Mouse (Mus musculus): ENCODE measurements around the gene Mast1. TPM values are rescaled to one million over a fixed set of nuclear protein-coding genes. Genes with fewer than 3 reads are reported as not detected.

Mast1 gene
- polyA plus RNA-seq, 1 experiment = not detected

- H3K36me3 ChIP-seq (ENCODE audit: control insufficient read depth, insufficient read depth) = no peaks in the 10 kb centered on the region
- H3K4me3 ChIP-seq = peak overlapping the region; percentile 42
- no peak overlapping the region for H3ac ChIP-seq (ENCODE audit: control insufficient read depth, insufficient read length)
- H3K79me2 ChIP-seq (ENCODE audit: control insufficient read depth, insufficient read depth) = no peaks in the 10 kb centered on the region
- H3K27me3 ChIP-seq (ENCODE audit: control insufficient read depth, insufficient read depth, insufficient read length) = no peaks in the 10 kb centered on the region
- no peak overlapping the region for H3K4me2 ChIP-seq (ENCODE audit: low read depth)
- TF ChIP-seq TCF3 (IDR thresholded peaks at IDR 0.05; ENCODE audit: insufficient read length, low read depth) (no peak), MYOD1 (IDR thresholded peaks at IDR 0.05; ENCODE audit: control insufficient read depth in 1 of 3, insufficient read length in 2 of 3, low read depth in 2 of 3) (no peak), POLR2AphosphoS2 (IDR thresholded peaks at IDR 0.05; ENCODE audit: insufficient read length, low read depth) (no peak), MYOG (IDR thresholded peaks at IDR 0.05; ENCODE audit: control insufficient read depth in 1 of 3, insufficient read depth in 1 of 3, insufficient read length in 2 of 3, low read depth in 2 of 3) (no peak), CEBPB (IDR thresholded peaks at IDR 0.05; ENCODE audit: insufficient read depth, poor library complexity, severe bottlenecking) (no peak), USF1 (IDR thresholded peaks at IDR 0.05; ENCODE audit: low read depth) (no peak), SRF (IDR thresholded peaks at IDR 0.05; ENCODE audit: control insufficient read depth, insufficient read length, low read depth) (no peak), TCF12 (IDR thresholded peaks at IDR 0.05; ENCODE audit: insufficient read depth, poor library complexity, severe bottlenecking) (no peak), MAX (IDR thresholded peaks at IDR 0.05; ENCODE audit: low read depth) (no peak), E2F4 (IDR thresholded peaks at IDR 0.05; ENCODE audit: insufficient read depth) (no peak), POLR2A (IDR thresholded peaks at IDR 0.05; ENCODE audit: insufficient read length, low read depth) (no peak), REST (IDR thresholded peaks at IDR 0.05; ENCODE audit: insufficient read depth, insufficient read length) (no peak)
Measured at GRCm38 (mm10) chr8:84907493-84907892, 29.7 kb downstream of the Mast1 start.

- no peak overlapping the region for H3K4me3 ChIP-seq
- TF ChIP-seq REST (IDR thresholded peaks at IDR 0.05; ENCODE audit: insufficient read depth, insufficient read length) = no peak
- no peak for TF ChIP-seq TCF12 (IDR thresholded peaks at IDR 0.05; ENCODE audit: insufficient read depth, poor library complexity, severe bottlenecking)
- TF ChIP-seq POLR2A (IDR thresholded peaks at IDR 0.05; ENCODE audit: insufficient read length, low read depth) = no peak
- TF ChIP-seq USF1 (IDR thresholded peaks at IDR 0.05; ENCODE audit: low read depth) = no peak
- no peak for TF ChIP-seq MYOD1 (IDR thresholded peaks at IDR 0.05; ENCODE audit: control insufficient read depth in 1 of 3, insufficient read length in 2 of 3, low read depth in 2 of 3)
- TF ChIP-seq MYOG (IDR thresholded peaks at IDR 0.05; ENCODE audit: control insufficient read depth in 1 of 3, insufficient read depth in 1 of 3, insufficient read length in 2 of 3, low read depth in 2 of 3) = no peak
Measured at GRCm38 (mm10) chr8:84907037-84907436, 30.1 kb downstream of the Mast1 start.

GRCm38 (mm10) chr8:84904351-84904750 lies 32.8 kb downstream of the Mast1 start:
- Histone ChIP-seq H3K36me3 (ENCODE audit: control insufficient read depth, insufficient read depth) (no peaks in the 10 kb centered on the region), H3K4me3 (no peak overlapping the region), H3K27me3 (ENCODE audit: control insufficient read depth, insufficient read depth, insufficient read length) (no peaks in the 10 kb centered on the region), H3K79me2 (ENCODE audit: control insufficient read depth, insufficient read depth) (no peaks in the 10 kb centered on the region), H3ac (ENCODE audit: control insufficient read depth, insufficient read length) (no peak overlapping the region), H3K4me2 (ENCODE audit: low read depth) (no peak overlapping the region)
- TF ChIP-seq MYOG (IDR thresholded peaks at IDR 0.05; ENCODE audit: control insufficient read depth in 1 of 3, insufficient read depth in 1 of 3, insufficient read length in 2 of 3, low read depth in 2 of 3) (no peak), USF1 (IDR thresholded peaks at IDR 0.05; ENCODE audit: low read depth) (no peak), MAX (IDR thresholded peaks at IDR 0.05; ENCODE audit: low read depth) (no peak), CEBPB (IDR thresholded peaks at IDR 0.05; ENCODE audit: insufficient read depth, poor library complexity, severe bottlenecking) (no peak), REST (IDR thresholded peaks at IDR 0.05; ENCODE audit: insufficient read depth, insufficient read length) (no peak), POLR2AphosphoS2 (IDR thresholded peaks at IDR 0.05; ENCODE audit: insufficient read length, low read depth) (no peak), TCF12 (IDR thresholded peaks at IDR 0.05; ENCODE audit: insufficient read depth, poor library complexity, severe bottlenecking) (no peak), E2F4 (IDR thresholded peaks at IDR 0.05; ENCODE audit: insufficient read depth) (no peak), SRF (IDR thresholded peaks at IDR 0.05; ENCODE audit: control insufficient read depth, insufficient read length, low read depth) (no peak), TCF3 (IDR thresholded peaks at IDR 0.05; ENCODE audit: insufficient read length, low read depth) (no peak), MYOD1 (IDR thresholded peaks at IDR 0.05; ENCODE audit: control insufficient read depth in 1 of 3, insufficient read length in 2 of 3, low read depth in 2 of 3) (no peak), POLR2A (IDR thresholded peaks at IDR 0.05; ENCODE audit: insufficient read length, low read depth) (no peak)

More at GRCm38 (mm10) chr8:84907037-84907436, 30.1 kb downstream of the Mast1 start:
- H3K79me2 ChIP-seq (ENCODE audit: control insufficient read depth, insufficient read depth) = no peaks in the 10 kb centered on the region
- no peaks in the 10 kb centered on the region for H3K36me3 ChIP-seq (ENCODE audit: control insufficient read depth, insufficient read depth)
- H3K27me3 ChIP-seq (ENCODE audit: control insufficient read depth, insufficient read depth, insufficient read length) = no peaks in the 10 kb centered on the region
- no peak overlapping the region for H3ac ChIP-seq (ENCODE audit: control insufficient read depth, insufficient read length)
- H3K4me2 ChIP-seq (ENCODE audit: low read depth) = no peak overlapping the region

GRCm38 (mm10) chr8:84902920-84903661 lies 34.1 kb downstream of the Mast1 start:
- no peaks in the 10 kb centered on the region for H3K79me2 ChIP-seq (ENCODE audit: control insufficient read depth, insufficient read depth)
- TF ChIP-seq SRF (IDR thresholded peaks at IDR 0.05; ENCODE audit: control insufficient read depth, insufficient read length, low read depth) (no peak), USF1 (IDR thresholded peaks at IDR 0.05; ENCODE audit: low read depth) (no peak), TCF12 (IDR thresholded peaks at IDR 0.05; ENCODE audit: insufficient read depth, poor library complexity, severe bottlenecking) (no peak), MYOD1 (IDR thresholded peaks at IDR 0.05; ENCODE audit: control insufficient read depth in 1 of 3, insufficient read length in 2 of 3, low read depth in 2 of 3) (no peak), REST (IDR thresholded peaks at IDR 0.05; ENCODE audit: insufficient read depth, insufficient read length) (no peak), TCF3 (IDR thresholded peaks at IDR 0.05; ENCODE audit: insufficient read length, low read depth) (no peak), CEBPB (IDR thresholded peaks at IDR 0.05; ENCODE audit: insufficient read depth, poor library complexity, severe bottlenecking) (no peak), POLR2AphosphoS2 (IDR thresholded peaks at IDR 0.05; ENCODE audit: insufficient read length, low read depth) (no peak), POLR2A (IDR thresholded peaks at IDR 0.05; ENCODE audit: insufficient read length, low read depth) (no peak), MYOG (IDR thresholded peaks at IDR 0.05; ENCODE audit: control insufficient read depth in 1 of 3, insufficient read depth in 1 of 3, insufficient read length in 2 of 3, low read depth in 2 of 3) (no peak), MAX (IDR thresholded peaks at IDR 0.05; ENCODE audit: low read depth) (no peak), E2F4 (IDR thresholded peaks at IDR 0.05; ENCODE audit: insufficient read depth) (no peak)
- peak overlapping the region; percentile 86 for H3K4me2 ChIP-seq (ENCODE audit: low read depth)
- peak overlapping the region; percentile 13 for H3ac ChIP-seq (ENCODE audit: control insufficient read depth, insufficient read length)
- H3K27me3 ChIP-seq (ENCODE audit: control insufficient read depth, insufficient read depth, insufficient read length) = no peaks in the 10 kb centered on the region
- H3K4me3 ChIP-seq = peak overlapping the region; percentile 25
- no peaks in the 10 kb centered on the region for H3K36me3 ChIP-seq (ENCODE audit: control insufficient read depth, insufficient read depth)
